Mouse (Mus musculus) kidney, postnatal 25 days (tissue): ENCODE data around the gene Gm7735.
"Not testable (repeated sequence)": the region's sequence is repeated elsewhere in the genome, so short reads cannot be mapped to it uniquely, and the experiment has no call there.

Source experiments
- DNase-seq, 2 experiments: peaks; one replicate each; pipeline ENCODE4 v3.0.0; 2021; ENCODE audit warnings: mixed read lengths in 2 of 2

The Gm7735 gene

DNA sequence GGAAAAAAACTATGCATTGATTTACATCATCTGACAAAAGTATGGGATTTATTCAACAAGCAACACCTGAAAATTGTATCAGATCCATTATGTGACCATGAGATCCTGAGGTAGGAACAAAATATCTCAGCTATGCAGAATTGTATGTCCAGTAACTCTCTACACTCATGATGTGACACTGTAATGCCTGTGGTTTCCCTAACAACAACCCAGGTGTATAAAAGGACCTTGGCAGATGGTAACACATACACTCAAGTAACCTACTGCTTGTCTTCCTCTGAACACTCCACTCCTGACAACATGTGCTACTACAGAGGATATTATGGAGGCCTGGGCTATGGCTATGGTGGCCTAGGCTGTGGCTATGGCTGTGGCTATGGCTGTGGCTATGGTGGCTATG is at the start of gene Gm7735:
Gene Gm7735, plus strand, starts transcription at position 301 of the 400 bp plus-strand sequence.
- DNase-seq: not testable (repeated sequence)

DNA sequence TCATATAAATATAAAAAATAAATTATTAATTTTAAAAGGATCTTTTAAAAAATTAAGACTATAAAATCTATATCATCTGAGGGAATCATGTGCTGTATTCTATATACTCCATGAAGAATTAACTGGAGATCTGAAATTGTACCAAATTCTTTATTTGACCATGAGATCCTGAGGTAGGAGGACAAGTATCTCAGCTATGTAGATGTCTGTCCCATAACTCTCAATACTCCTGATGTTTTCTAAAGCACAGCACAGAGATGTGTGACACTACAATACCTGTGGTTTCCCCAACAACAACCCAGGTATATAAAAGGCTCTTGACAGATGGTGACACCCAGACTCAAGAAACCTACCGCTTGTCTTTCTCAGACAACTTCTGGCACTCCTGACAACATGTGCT is 28.7 kb upstream of the Gm7735 start, which contains the start of gene Gm6358:
Gene Gm6358, plus strand, starts transcription at position 301 of the 400 bp plus-strand sequence.
- DNase-seq: no peak

DNA sequence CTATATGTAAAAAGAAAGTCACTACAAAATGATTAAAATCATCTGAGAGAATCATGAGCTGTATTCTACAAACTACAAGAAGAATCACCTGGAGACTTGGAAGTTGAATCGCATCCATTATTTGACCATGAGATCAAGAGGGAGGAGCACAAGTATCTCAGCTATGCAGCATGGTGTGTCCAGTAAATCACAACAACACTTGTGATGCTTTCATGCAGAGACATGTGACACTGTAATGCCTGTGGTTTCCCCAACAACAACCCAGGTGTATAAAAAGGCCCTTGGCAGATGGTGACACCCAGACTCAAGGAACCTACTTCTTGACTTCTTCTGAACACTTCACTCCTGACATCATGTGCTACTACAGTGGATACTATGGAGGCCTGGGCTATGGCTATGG is 18.5 kb upstream of the Gm7735 start, which contains the start of gene Gm10061:
Gene Gm10061, plus strand, starts transcription at position 301 of the 400 bp plus-strand sequence.
- DNase-seq: no peak

- no peak for DNase-seq
Observed at GRCm38 (mm10) chr16:89157652-89158051, 11.6 kb upstream of the Gm7735 start, which contains the start of gene Gm9789. Gene Gm9789 (plus strand): TSS chr16:89157952.

- no peak for DNase-seq
Observed at GRCm38 (mm10) chr16:89174435-89174834, 5.1 kb downstream of the Gm7735 start, which contains the start of gene 1110057P08Rik. Gene 1110057P08Rik (plus strand): TSS chr16:89174735.

DNA sequence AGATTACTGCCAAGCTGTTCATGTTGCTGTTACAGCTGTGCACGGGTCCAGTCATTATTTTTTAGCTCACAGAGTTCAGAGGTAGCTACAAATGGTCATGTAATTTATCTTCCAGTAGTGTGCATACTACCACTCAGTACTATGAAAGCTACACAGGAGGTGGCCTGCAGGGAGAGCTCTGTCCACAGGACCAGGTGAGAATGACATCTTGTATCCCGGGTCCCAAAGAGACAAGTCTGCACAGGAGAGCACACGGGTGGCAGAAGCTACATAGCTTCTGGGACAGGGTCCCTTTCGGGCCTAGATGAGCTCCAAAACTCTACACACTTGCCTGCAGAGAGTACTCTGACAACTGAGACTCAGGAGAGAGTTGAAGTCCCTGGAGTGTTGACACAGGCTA is 19.3 kb downstream of the Gm7735 start:
- no peak for DNase-seq

DNA sequence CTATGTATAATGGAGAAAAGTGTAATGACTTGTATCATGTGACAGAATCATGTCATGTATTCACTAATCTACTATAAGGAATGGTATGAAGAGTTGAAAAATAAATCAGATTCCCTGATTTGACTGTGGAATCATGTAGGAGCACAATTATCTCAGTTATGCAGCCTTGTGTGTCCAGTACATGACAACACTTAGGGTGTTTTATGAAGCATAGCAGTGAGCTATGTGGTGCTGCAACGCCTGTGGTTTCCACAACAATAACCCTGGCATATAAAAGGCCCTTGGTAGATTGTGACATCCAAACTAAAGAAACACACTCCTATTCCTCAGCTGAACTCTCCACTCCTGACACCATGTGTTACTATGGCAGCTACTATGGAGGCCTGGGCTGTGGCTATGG is 36.3 kb downstream of the Gm7735 start, which contains the start of gene Krtap20-2:
Gene Krtap20-2, plus strand, starts transcription at position 301 of the 400 bp plus-strand sequence.
- DNase-seq: no peak
